Mouse (Mus musculus) kidney, adult 2 months (tissue): ENCODE results near the gene Bcl7c.

ENCODE experiments used
- CTCF ChIP-seq: fragments of 200-500 bp; conservative IDR thresholded peaks from 2 replicates; pipeline ENCODE4 v1.5.1; 2011; ENCODE audit warnings: low read depth, mild to moderate bottlenecking, control low read depth, low read length, moderate library complexity, mixed read lengths; ENCODE audit not compliant: insufficient read depth, insufficient read length
- POLR2A ChIP-seq: fragments of 200-500 bp; IDR thresholded peaks from one replicate; pipeline ENCODE4 v1.6.1; 2011; ENCODE audit warnings: low read depth, low read length, control low read depth

DNA sequence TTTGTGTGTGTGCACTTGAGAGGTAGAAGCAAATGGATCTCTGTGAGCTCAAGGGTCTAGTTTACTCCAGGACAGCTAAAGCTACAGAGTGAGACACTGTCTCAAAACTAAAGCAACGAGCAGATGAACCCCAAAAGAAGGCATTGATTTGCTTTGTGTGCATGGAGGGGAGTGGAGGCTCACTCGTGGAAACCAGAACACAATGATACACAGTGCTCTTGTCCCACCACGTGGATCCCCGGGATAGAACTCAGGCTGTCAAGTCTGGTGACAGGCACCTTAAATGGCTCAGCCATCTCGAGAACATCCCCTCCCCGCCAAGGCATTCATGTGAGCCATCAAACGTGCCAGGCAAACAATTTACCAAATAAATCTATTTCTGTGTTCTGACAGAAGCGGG is 41.6 kb downstream of the Bcl7c start:
- no peak for TF ChIP-seq POLR2A
- TF ChIP-seq CTCF = no peak
